23 mouse cellular contexts compared by ENCODE assay signal in the genomic region with DNA sequence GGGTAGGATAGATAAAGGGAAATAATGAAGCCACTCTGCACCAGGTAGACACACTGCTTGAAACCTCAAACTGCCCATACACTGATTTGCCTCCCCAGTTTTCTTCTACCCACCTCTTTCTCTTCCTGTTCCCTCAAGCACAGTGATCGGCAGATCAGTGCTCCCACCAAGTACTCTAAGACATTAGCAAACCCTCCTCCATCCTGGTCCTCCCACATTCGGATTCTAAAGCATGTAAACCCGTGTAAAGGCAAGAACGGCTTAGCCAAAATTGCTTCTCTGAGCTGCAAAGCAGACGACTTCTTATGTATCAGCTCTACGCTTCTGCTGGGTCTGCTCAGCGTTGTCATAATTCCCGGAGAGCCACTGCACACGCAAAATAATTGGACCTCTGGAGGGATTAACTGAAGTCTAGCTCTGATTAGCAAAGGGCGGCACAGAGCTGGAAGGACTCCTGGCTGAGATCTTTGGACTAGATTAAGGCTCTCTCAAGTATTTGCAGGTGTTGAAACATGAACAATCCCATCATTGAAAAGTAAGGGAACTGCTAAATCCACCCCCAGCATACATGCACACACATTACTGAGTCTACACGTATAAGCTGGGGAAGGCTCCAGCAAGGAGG.
A peak's percentile ranks its signal among the peaks of the same experiment; 100 is the strongest.
DNase-seq lines count a peak whose midpoint lies in the region; ATAC-seq and TF ChIP-seq lines count a peak whose summit lies in the region.
"Had no signal": no experiment of that assay in that cellular context is flagged by ENCODE, and none has a peak within 500 bp of the region (broad histone marks: within the 10 kb centered on the region; RNA-seq: fewer than 3 reads in every experiment).

No protein-coding gene starts in this region.

- H3K9ac ChIP-seq in heart, embryonic 11.5 days (ENCODE audit: low read depth, low read length), result no peak overlapping the region
- H3K9ac ChIP-seq in midbrain, embryonic 14.5 days (replicated peaks; ENCODE audit: low read length), result no peak overlapping the region
- H3K9ac ChIP-seq: liver, embryonic 15.5 days; lung, embryonic 15.5 days; neural tube, embryonic 13.5 days had no signal

- no peak for ATAC-seq in heart, embryonic 11.5 days (replicated peaks; ENCODE audit: insufficient number of reproducible peaks, low FRiP score, low TSS enrichment)
- no peak for ATAC-seq in midbrain, embryonic 14.5 days (ENCODE audit: low FRiP score, low TSS enrichment)
- ATAC-seq: forebrain, embryonic 16.5 days; intestine, postnatal 0 days had no signal

- no peak overlapping the region for H3K4me3 ChIP-seq in heart, embryonic 11.5 days (ENCODE audit: low read depth, low read length)
- no peak overlapping the region for H3K4me3 ChIP-seq in midbrain, embryonic 14.5 days (replicated peaks; ENCODE audit: low read depth, low read length)
- H3K4me3 ChIP-seq in midbrain, embryonic 10.5 days, result no peak overlapping the region
- H3K4me3 ChIP-seq: forebrain, embryonic 10.5 days; gastrocnemius, adult 2 months; liver, embryonic 15.5 days; lung, embryonic 15.5 days; neural tube, embryonic 13.5 days had no signal

- WGBS in heart, embryonic 11.5 days (ENCODE audit: insufficient replicate concordance), result 81% methylated on average over 11 of the region's 11 CpGs
- WGBS in midbrain, embryonic 14.5 days, result 62% methylated on average over 11 of the region's 11 CpGs
- 87% methylated on average over 11 of the region's 11 CpGs for WGBS in midbrain, embryonic 10.5 days

- no peaks in the 10 kb centered on the region for H3K9me3 ChIP-seq in heart, embryonic 11.5 days (replicated peaks; ENCODE audit: control insufficient read depth, low read length)
- H3K9me3 ChIP-seq in midbrain, embryonic 14.5 days (ENCODE audit: control insufficient read depth, low read length), result no peaks in the 10 kb centered on the region
- H3K9me3 ChIP-seq in midbrain, embryonic 10.5 days (replicated peaks), result no peaks in the 10 kb centered on the region
- H3K9me3 ChIP-seq: forebrain, embryonic 10.5 days; liver, embryonic 15.5 days; lung, embryonic 15.5 days; neural tube, embryonic 13.5 days had no signal

- no peak overlapping the region for H3K4me2 ChIP-seq in heart, embryonic 11.5 days
- no peak overlapping the region for H3K4me2 ChIP-seq in midbrain, embryonic 14.5 days (ENCODE audit: low read length)
- H3K4me2 ChIP-seq: liver, embryonic 15.5 days; lung, embryonic 15.5 days; neural tube, embryonic 13.5 days had no signal

- DNase-seq in heart, adult 11 months, result peak; percentile 30
- DNase-seq in midbrain, embryonic 14.5 days, result peak; percentile 29
- DNase-seq in midbrain, embryonic 10.5 days (ENCODE audit: low spot score), result no peak
- DNase-seq in brain, embryonic 14.5 days (ENCODE audit: low read depth), result peak; percentile 39
- DNase-seq in retina, postnatal 7 days (ENCODE audit: low read depth, low spot score), result peak; percentile 25
- DNase-seq in yolk sac, embryonic 10.5 days (ENCODE audit: low spot score), result no peak
- DNase-seq: adrenal gland, postnatal 25 days; cerebellum, adult 11 months; cerebellum, adult 9-11 months; gastrocnemius, adult 2 months; kidney, postnatal 25 days; liver; lung, postnatal 4 days; right cerebral cortex, postnatal 25 days; thymus, adult 18-20 months; thymus, postnatal 36 days had no signal

- no peak for TF ChIP-seq CTCF in brain, embryonic 14.5 days (IDR thresholded peaks at IDR 0.05; ENCODE audit: borderline replicate concordance, extremely low read depth, insufficient read depth, insufficient read length)

- no peaks in the 10 kb centered on the region for H3K27me3 ChIP-seq in heart, embryonic 11.5 days (ENCODE audit: control insufficient read depth, insufficient read depth, low read length)
- no peaks in the 10 kb centered on the region for H3K27me3 ChIP-seq in midbrain, embryonic 14.5 days (ENCODE audit: control insufficient read depth, insufficient read depth, low read length)
- H3K27me3 ChIP-seq in midbrain, embryonic 10.5 days (ENCODE audit: low read depth, poor library complexity, severe bottlenecking), result no peaks in the 10 kb centered on the region
- H3K27me3 ChIP-seq: liver, embryonic 15.5 days; lung, embryonic 15.5 days; neural tube, embryonic 13.5 days had no signal

- no peak for TF ChIP-seq POLR2A in brain, embryonic 14.5 days (IDR thresholded peaks at IDR 0.05; ENCODE audit: borderline replicate concordance, extremely low read depth, insufficient read depth, insufficient read length, poor library complexity, severe bottlenecking)

- H3K4me1 ChIP-seq in heart, embryonic 11.5 days (ENCODE audit: control insufficient read depth, insufficient read depth, low read length), result peaks cover 15% of the 10 kb centered on the region
- no peaks in the 10 kb centered on the region for H3K4me1 ChIP-seq in midbrain, embryonic 14.5 days (ENCODE audit: control insufficient read depth, insufficient read depth, low read length)
- H3K4me1 ChIP-seq in midbrain, embryonic 10.5 days, result no peaks in the 10 kb centered on the region
- H3K4me1 ChIP-seq: liver, embryonic 15.5 days; lung, embryonic 15.5 days; neural tube, embryonic 13.5 days had no signal

- H3K36me3 ChIP-seq in heart, embryonic 11.5 days (ENCODE audit: control insufficient read depth, insufficient read depth, low read length), result no peaks in the 10 kb centered on the region
- no peaks in the 10 kb centered on the region for H3K36me3 ChIP-seq in midbrain, embryonic 14.5 days (ENCODE audit: control insufficient read depth, insufficient read depth, low read length)
- no peaks in the 10 kb centered on the region for H3K36me3 ChIP-seq in midbrain, embryonic 10.5 days
- H3K36me3 ChIP-seq: forebrain, embryonic 10.5 days; liver, embryonic 15.5 days; lung, embryonic 15.5 days; neural tube, embryonic 13.5 days had no signal

- no peak overlapping the region for H3K27ac ChIP-seq in heart, embryonic 11.5 days (ENCODE audit: low read depth, low read length)
- H3K27ac ChIP-seq in midbrain, embryonic 14.5 days (replicated peaks; ENCODE audit: low read depth, low read length), result no peak overlapping the region; the same call in 1 of the 2 replicates
- no peak overlapping the region for H3K27ac ChIP-seq in midbrain, embryonic 10.5 days (replicated peaks)
- H3K27ac ChIP-seq: forebrain, embryonic 10.5 days; gastrocnemius, adult 2 months; liver, embryonic 15.5 days; lung, embryonic 15.5 days; neural tube, embryonic 13.5 days had no signal

Comparison
In these comparisons a context has a peak if more than half of its experiments do, and no peak if none do; other contexts are left out.
1. DNase-seq: peak in heart, adult 11 months (single experiment), midbrain, embryonic 14.5 days (single experiment), brain, embryonic 14.5 days (single experiment) and retina, postnatal 7 days (single experiment); none in midbrain, embryonic 10.5 days (single experiment) and yolk sac, embryonic 10.5 days (single experiment).